Mouse (Mus musculus) gastrocnemius, postnatal 14 days (tissue): ENCODE data around the gene Bloc1s4. TPM values are rescaled to one million over a fixed set of nuclear protein-coding genes. Genes with fewer than 3 reads are reported as not detected.

Experiments
- DNase-seq: peaks from one replicate; pipeline ENCODE4 v3.0.0; 2021; ENCODE audit warnings: mixed read lengths
- intact Hi-C: fragments of 180-260 bp; cut with DNase I; formaldehyde crosslinking; loops from one replicate; pipeline ENCODE4 v1.15.1; 2025; ENCODE audit warnings: low total_unique reads
- total RNA-seq, 2 experiments: library from RNA; stranded (reverse); gene quantifications; 2 replicates each; pipeline ENCODE4 v1.2.3; 2021

The Bloc1s4 gene
- total RNA-seq, 2 experiments from 2014 or later = 8.0 to 9.2 TPM

DNA sequence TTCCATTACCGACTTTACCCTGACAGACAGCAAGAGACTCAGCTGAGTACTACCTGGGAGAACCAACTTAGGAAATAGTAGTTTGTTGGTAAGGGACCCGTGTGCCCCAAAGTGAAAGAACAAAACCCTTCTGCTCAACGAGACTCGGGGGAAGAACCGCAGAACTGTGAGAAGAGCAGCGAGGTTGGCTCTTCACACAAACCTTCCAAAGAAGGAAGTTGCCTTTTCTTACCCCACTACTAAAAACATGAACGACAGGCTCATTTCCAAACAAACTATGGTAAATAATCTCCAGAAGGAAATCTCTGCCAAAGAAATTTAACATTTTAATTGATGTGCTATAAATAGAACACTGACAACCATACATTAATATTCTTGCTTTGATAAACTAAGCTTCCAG lies 1.4 kb downstream of the Bloc1s4 start:
- DNase-seq = no peak
- intact Hi-C loops = no loop called here

GRCm38 (mm10) chr5:36742126-36742848 lies 6.2 kb downstream of the Bloc1s4 start:
- DNase-seq = peak; percentile 77
- intact Hi-C loops = loop anchor here (5.0 kb wide), 3 partner anchors 50 to 280 kb away; partner anchors contain the start of gene Grpel1

GRCm38 (mm10) chr5:36739829-36740228 lies 8.6 kb downstream of the Bloc1s4 start:
- intact Hi-C loops = loop anchor here (5.0 kb wide), 3 partner anchors 48 to 278 kb away; partner anchors contain the start of gene Grpel1
- DNase-seq = no peak

GRCm38 (mm10) chr5:36738799-36739615 lies 9.4 kb downstream of the Bloc1s4 start:
- peak; percentile 67 for DNase-seq
- intact Hi-C loops = no loop called here

- DNase-seq = no peak
These were observed 10.7 kb downstream of the Bloc1s4 start for GRCm38 (mm10) chr5:36737765-36738164.

DNA sequence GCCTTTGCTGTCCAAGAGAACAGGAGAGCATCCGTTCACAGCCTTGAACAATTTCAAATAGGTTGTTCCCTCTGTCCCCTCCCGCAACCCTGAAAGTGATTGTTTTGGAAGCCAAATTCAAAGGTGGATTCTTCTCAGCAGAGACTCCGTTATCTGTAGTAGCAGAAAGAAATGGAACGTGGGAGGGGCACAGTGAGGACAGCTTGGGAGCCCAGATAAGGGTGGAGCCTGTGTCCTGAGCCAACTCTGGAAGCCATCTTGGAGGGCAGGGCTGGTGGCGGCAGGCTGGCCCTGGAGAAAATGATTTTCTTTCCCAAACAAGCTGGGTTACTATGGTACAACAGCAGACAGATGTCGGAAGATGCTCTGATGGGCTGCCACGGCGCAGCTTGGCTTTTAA lies 12.4 kb downstream of the Bloc1s4 start:
- DNase-seq = peak; percentile 33
- intact Hi-C loops = no loop called here

More at GRCm38 (mm10) chr5:36737765-36738164, 10.7 kb downstream of the Bloc1s4 start:
- intact Hi-C loops = no loop called here

DNA sequence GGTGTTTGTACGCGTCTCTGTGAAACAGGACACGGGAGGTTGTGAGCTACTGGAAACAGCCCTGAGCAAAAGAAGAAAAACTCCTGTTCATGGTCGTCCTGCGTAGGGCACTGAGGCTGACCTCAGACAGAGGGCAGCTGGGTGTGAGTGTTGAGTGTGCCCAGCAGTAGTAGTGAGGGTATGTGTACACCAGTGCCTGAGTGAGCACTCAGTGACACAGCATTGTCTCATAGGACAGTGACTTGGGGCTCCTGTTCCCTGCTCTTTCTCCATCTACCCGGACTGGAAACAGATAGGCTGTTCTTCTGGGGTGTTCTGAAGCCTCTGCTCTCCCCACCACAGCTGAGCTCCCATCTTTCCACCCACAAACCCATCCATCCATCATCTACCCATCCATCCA lies 13.3 kb downstream of the Bloc1s4 start:
- intact Hi-C loops = no loop called here
- no peak for DNase-seq

- no peak for DNase-seq
- intact Hi-C loops = no loop called here
These were observed 15.0 kb downstream of the Bloc1s4 start for GRCm38 (mm10) chr5:36733405-36733804.

GRCm38 (mm10) chr5:36731901-36732652 lies 16.4 kb downstream of the Bloc1s4 start:
- DNase-seq = no peak
- intact Hi-C loops = no loop called here

DNA sequence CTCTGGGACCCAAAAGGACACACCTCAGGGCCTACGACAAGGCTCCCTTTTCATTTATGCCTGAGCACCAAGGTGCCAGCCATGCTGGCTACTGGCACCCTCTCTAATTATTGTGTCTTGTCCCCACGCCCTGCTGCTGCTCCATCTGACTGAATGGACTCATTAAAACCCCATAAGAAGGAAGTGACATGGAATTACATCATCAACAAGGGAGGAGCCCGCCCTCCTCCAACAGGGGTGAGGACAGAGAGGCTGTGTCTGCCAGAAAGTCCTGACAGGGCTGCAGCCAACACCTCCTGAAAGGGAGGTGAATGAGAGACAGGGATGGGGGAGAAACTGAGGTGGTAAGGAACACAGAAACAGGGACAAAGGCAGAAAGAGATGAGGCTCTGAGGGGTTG lies 17.8 kb downstream of the Bloc1s4 start:
- intact Hi-C loops = no loop called here

GRCm38 (mm10) chr5:36729923-36730322 lies 18.5 kb downstream of the Bloc1s4 start:
- intact Hi-C loops = no loop called here

More for the DNA sequence above, 17.8 kb downstream of the Bloc1s4 start:
- DNase-seq = no peak

DNA sequence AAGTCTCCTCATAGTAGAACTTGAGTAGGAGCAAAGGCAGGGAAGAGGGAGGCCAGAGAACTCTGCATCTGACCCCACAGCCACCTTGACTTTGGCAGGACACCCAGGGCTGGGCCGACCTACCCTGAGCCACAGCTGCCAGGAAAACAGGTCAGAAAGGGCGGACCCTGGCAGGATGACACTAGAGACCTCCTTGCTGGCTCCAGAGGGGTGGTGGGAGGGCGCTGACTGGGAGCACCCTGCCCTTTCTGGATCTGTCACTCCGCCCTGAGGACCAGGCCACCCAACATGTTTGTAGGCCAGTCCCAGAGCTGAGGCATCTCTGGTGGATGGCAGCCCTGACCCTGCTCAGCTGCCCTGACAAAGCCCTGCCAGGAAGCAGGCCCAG lies 19.4 kb downstream of the Bloc1s4 start:
- no peak for DNase-seq
- intact Hi-C loops = no loop called here

More at GRCm38 (mm10) chr5:36729923-36730322, 18.5 kb downstream of the Bloc1s4 start:
- no peak for DNase-seq

DNA sequence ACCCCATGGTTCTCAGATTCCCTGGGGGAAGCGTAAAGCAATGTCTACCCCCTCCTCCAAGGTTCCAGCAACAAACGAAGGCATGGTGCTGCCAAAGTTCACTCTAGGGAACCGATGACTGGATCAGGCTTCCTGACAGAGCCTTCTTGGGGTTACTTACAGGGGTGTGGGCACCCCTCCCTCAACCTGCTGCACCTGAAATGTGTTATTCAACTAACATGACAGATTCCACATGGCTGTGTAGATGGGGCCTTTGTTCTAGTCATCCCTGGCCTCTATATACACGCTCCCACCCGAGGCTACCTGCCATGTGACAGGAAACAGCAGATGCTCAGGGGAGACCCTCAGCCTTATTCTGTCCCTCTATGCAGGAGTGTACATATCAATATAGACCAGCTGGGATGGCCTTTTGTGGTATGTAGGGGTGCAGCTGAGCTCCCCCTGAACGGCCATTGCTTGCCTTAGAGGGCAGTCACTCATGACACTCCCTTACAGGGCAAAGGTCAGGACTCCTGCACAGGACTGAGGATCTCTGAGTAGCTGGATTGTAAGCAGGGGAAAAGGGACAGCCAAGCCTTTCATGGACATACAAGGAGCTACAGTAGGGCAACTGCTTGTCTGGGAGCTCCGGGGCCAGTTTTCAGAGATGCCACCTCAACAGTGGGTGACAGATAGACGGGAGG lies 19.9 kb downstream of the Bloc1s4 start:
- intact Hi-C loops = no loop called here
- no peak for DNase-seq

GRCm38 (mm10) chr5:36727776-36728175 lies 20.7 kb downstream of the Bloc1s4 start:
- no peak for DNase-seq
- intact Hi-C loops = no loop called here

- DNase-seq = no peak
- intact Hi-C loops = no loop called here
These were observed 21.3 kb downstream of the Bloc1s4 start for GRCm38 (mm10) chr5:36727136-36727535.

- intact Hi-C loops = no loop called here
These were observed 22.1 kb downstream of the Bloc1s4 start for GRCm38 (mm10) chr5:36726387-36726801.

DNA sequence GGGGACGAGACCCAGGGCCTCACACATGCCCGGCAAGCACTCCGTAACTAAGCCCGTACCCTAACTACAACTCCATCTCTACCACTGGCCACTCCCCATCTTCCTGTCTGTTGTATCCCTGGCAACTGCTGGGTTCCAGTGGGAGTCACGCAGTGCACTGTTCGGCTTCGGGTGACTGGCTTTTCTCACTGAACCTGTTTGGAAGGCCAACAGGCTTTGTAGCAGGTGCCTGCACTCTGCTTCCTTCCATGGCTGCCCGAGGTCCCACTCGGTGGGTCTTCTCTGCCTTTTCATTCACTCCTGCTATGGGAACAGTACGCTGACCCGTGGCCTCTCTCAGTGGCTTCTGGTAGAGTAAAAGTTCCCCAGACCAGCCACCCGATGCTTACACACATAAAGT lies 22.6 kb downstream of the Bloc1s4 start:
- intact Hi-C loops = no loop called here
- no peak for DNase-seq

More at GRCm38 (mm10) chr5:36726387-36726801, 22.1 kb downstream of the Bloc1s4 start:
- no peak for DNase-seq

DNA sequence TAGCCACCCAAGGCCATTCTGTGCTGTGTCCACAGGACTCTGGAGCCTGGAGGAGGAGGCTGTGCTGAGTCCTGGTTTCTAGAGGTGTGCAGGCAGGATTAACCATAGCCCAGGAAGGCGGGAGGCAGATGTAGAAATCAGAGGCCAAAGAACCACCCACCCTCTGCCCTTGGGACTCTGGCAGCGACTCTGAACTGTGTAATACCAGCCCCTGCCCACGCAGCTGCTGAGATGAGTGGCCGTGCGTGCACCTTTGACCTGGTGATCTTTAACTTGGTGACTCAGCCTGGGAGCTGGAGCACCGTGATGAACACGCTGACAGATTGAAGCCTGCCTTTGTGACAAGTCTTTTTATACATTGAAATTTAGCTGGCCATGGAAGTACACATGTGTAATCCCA lies 24.2 kb downstream of the Bloc1s4 start:
- no peak for DNase-seq
- intact Hi-C loops = no loop called here

DNA sequence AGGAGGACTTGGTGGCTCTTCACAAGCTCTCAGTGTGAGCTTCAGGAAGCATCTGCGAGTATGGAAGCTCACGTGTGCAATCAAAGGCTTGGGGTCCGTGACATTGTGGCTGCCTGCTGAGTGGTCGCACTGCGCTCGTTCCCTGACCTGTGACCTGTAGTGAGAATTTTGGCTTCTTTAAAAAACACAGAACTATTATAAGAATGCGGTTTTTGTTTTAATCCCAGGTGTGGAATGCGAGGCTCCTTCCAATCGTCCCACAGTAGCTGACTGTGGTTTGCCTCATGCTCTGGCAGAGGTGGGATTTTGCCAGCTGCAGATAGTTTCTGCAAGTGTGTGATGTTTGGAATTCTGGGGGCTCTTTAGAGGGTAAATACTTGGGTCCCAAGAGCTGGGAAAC lies 25.1 kb downstream of the Bloc1s4 start:
- no peak for DNase-seq
- intact Hi-C loops = no loop called here
